Mouse (Mus musculus): ENCODE data around the gene Whamm.
A peak's percentile ranks its signal among the peaks of the same experiment; 100 is the strongest.

The Whamm gene

GRCm38 (mm10) chr7:81599379-81600280, 28.6 kb downstream of the Whamm start:
- DNase-seq = no peak

GRCm38 (mm10) chr7:81604991-81605390, 33.9 kb downstream of the Whamm start:
- DNase-seq = no peak

DNA sequence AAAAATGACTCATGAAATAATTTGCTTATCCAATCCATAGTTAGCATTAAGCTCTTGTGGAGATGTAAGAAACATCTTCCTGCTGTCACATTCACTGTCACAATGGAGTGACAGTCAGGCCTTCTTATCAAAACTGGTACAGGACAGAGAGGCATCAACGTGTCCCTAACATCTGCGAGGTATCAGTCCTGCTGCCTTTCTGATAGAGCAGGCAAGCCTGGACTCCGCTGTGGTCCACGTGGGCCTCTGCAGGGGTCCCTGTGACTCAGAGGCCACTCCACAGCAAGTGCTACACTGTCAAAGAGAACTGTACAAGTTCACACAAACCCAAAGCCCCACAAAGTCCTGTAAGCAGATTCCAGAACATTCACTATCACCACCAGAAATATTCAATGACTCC, 34.4 kb downstream of the Whamm start:
- no peak for DNase-seq

DNA sequence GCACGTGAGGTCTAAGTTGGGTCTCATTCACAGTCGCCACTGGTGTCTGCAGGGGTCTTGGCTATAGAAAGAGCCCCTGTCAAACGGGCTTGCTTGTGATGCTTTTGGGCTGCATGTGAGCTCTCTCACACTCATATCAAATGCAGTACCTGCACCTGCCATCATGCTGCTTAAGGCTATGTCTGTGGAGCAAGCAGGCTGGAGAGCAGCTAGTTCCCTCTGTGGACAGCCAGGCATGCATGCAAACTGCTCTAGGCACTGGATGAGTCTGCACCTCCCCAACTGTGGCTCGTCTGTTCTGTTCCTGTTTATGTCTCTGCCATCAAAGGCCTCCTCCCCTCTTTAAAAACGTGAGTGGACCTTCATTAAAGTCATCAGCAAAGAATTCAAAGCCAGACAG, 35.4 kb downstream of the Whamm start:
- peak; percentile 60 to 64 for DNase-seq

- peak; percentile 59 to 63 for DNase-seq
These were observed 39.1 kb downstream of the Whamm start for GRCm38 (mm10) chr7:81610125-81610524.

GRCm38 (mm10) chr7:81612856-81613635, 42.0 kb downstream of the Whamm start:
- peak; percentile 60 to 66 for DNase-seq

DNA sequence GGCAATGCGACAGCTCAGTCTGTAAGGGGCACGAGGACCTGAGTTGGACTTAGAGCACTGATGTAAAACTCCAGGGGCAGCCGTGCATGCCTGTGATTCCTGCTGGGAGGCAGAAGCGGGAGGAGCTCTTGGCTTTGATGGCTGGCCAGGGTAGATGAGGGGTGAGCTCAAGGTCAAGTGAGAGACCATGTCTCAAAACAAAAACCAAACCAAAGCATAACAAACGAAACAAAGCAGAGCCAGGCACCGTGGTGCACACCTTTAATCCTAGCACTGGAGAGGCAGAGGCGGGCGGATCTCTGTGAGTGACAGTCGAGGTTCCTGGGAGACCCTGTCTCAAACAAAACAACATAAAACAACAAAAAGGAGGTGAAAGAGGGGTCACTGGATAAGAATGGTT, 44.0 kb downstream of the Whamm start:
- DNase-seq = no peak

GRCm38 (mm10) chr7:81622793-81623192, 51.7 kb downstream of the Whamm start:
- no peak for DNase-seq

GRCm38 (mm10) chr7:81623767-81624166, 52.7 kb downstream of the Whamm start:
- DNase-seq = no peak

DNA sequence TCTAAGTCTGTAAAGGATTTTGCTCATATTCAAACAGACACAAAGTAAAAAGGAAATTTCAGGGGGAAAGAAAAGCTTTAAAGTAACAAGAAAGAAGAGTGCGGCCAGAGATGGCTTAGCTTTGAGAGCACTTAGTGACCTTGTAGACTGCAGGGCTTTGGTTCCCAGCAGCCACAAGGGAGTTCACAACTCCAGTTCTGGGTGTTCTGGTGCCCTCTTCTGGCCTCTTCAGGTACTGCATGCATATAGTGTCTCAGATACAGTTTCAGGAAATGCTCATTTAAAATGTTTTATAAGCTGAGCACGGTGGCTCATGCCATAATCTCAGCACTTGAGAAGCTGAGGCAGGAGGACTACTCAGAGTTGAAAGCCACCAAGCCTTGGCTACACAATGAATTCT, 55.4 kb downstream of the Whamm start:
- peak in 1 of 2 experiments; percentile 59 for DNase-seq

DNA sequence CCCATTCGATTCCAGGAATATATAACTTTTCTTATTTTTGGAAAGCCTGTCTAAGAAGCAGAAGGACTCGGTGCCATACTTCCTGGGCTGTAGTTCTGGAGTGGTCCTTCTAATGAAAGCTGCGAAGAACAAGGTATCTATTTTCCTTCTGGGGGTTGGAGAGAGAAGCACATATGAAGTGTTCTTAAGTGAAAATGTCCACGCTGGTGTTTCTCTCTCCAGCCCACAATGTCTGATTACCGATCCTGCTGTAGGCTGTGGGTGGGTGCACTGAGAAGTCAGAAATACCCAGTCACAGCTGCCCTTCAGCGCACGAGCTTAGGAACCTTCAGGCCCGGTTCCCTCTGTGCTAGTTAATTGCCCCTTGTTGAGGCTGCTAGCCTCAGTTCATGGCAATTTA, 60.2 kb downstream of the Whamm start:
- no peak for DNase-seq

GRCm38 (mm10) chr7:81632586-81632985, 61.5 kb downstream of the Whamm start:
- DNase-seq = peak; percentile 62 to 79

DNA sequence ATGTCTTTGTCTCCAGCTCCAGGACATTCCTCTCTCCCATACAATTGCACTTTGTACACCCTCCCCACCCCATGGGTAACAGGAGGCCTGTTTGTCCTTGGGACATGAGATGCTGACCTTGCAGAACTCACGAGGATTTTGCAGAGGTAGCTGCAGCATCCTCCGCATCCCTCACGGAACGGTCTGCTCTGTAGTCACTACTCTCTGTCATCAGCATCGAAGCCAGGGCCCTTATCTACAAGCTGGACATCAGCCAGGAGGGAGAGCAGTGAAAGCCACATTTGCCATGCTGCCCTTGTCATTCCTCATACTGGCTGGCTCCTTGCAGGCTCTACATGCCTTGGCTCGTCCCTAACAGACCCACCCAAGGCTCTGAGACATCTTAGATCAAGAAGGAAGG, 70.0 kb downstream of the Whamm start:
- DNase-seq = peak; percentile 76 to 77

DNA sequence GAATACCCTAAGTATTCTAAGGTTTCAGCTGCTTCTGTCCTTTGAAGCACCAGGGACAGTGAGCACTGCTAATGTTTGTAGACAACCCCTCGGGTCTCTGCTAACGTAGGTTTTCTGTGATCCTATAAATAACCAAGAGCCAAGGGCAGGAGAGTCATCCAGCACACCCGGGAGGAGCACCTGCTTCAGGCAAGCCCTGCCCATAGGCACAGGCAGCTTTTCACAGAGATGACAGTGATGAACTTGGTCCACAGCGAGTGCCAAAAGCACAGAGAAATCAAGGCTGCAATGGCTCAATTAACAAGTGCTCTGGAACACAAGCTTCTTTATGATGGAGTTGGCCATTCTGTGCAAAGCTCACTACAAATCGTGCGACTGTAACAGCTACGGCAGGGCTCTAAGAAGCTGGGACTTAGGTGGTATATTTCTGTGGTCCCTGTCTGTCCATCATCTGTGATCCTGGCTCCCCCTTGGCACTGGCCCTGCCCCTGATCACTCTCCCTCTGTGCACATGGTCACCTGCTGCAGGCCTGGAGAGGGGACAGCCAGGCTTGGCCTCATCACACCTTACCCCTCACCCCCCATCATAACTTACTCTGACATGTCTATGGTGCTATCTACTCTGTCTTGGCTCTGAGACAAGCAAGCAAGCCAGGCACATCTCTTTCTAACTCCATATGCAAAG, 73.6 kb downstream of the Whamm start:
- DNase-seq = peak; percentile 79 to 84
